In the genomic region with DNA sequence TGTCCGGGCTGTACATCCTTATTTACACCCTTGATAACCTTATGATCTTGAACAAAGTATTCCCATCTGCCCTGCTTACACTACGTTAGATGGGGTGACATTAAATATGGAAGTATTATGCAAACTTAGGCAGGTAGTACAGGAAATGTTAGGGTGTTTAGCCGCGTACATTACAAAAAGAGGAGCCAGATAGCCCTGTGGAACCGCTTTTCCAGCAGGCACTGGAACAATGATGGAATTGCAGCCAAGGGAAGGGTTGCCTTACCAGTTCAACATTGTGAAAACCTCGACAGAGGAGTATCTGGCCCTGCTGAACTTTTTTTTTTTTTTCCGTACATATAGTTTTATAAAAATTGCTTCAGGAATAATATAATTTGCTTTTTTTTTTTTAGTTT, we compare ENCODE assay signal across 7 mouse cellular contexts. TPM values are rescaled to one million over a fixed set of nuclear protein-coding genes. Genes with fewer than 3 reads are reported as not detected.
A peak's percentile ranks its signal among the peaks of the same experiment; 100 is the strongest.
DNase-seq lines count a peak whose midpoint lies in the region; ATAC-seq and TF ChIP-seq lines count a peak whose summit lies in the region.

No protein-coding gene starts in this region.

- H3K4me2 ChIP-seq in forebrain, embryonic 13.5 days: peak overlapping the region; percentile 95
- H3K4me2 ChIP-seq in liver, embryonic 12.5 days: peak overlapping the region; percentile 93
- H3K4me2 ChIP-seq in stomach, postnatal 0 days (replicated peaks; ENCODE audit: low read depth): peak overlapping the region; percentile 98

- TF ChIP-seq CTCF in testis, adult 2 months (IDR thresholded peaks at IDR 0.05; ENCODE audit: control insufficient read depth, insufficient read depth, insufficient replicate concordance, low read depth, low read length): no peak
- no peak for TF ChIP-seq CTCF in stomach, postnatal 0 days (IDR thresholded peaks at IDR 0.05; ENCODE audit: low read depth)

- 19% methylated on average over 7 of the region's 7 CpGs for WGBS in forebrain, embryonic 13.5 days
- WGBS in liver, embryonic 12.5 days (ENCODE audit: insufficient replicate concordance): 10% methylated on average over 7 of the region's 7 CpGs
- 14% methylated on average over 7 of the region's 7 CpGs for WGBS in stomach, postnatal 0 days

- H3K4me3 ChIP-seq in testis, adult 2 months (ENCODE audit: control insufficient read depth, low read depth, low read length): peak overlapping the region; percentile 100
- H3K4me3 ChIP-seq in forebrain, embryonic 13.5 days: peak overlapping the region; percentile 96
- peak overlapping the region; percentile 94 for H3K4me3 ChIP-seq in liver, embryonic 12.5 days
- peak overlapping the region; percentile 77 for H3K4me3 ChIP-seq in stomach, postnatal 0 days (ENCODE audit: low read depth, low read length)

- H3K9ac ChIP-seq in forebrain, embryonic 13.5 days: peak overlapping the region; percentile 79
- H3K9ac ChIP-seq in liver, embryonic 12.5 days: peak overlapping the region; percentile 84
- H3K9ac ChIP-seq in stomach, postnatal 0 days (ENCODE audit: low read length): peak overlapping the region; percentile 80

- peaks cover 7% of the 10 kb centered on the region for H3K4me1 ChIP-seq in testis, adult 2 months (ENCODE audit: control insufficient read depth, insufficient read depth, low read length)
- peaks cover 13% of the 10 kb centered on the region for H3K4me1 ChIP-seq in forebrain, embryonic 13.5 days
- H3K4me1 ChIP-seq in liver, embryonic 12.5 days: peaks cover 17% of the 10 kb centered on the region
- H3K4me1 ChIP-seq in stomach, postnatal 0 days (replicated peaks; ENCODE audit: control insufficient read depth, insufficient read depth): 0 out of 2 replicates have a peak, but pooled peaks cover 3% of the 10 kb centered on the region

- H3K27me3 ChIP-seq in testis, adult 2 months (ENCODE audit: control insufficient read depth, insufficient read depth, low read length): no peaks in the 10 kb centered on the region
- H3K27me3 ChIP-seq in forebrain, embryonic 13.5 days: no peaks in the 10 kb centered on the region
- H3K27me3 ChIP-seq in liver, embryonic 12.5 days (replicated peaks): no peaks in the 10 kb centered on the region
- H3K27me3 ChIP-seq in stomach, postnatal 0 days (ENCODE audit: control insufficient read depth, insufficient read depth, low read length): no peaks in the 10 kb centered on the region

- DNase-seq in testis, postnatal 10 days (ENCODE audit: low spot score): no peak
- no peak for DNase-seq in stomach, postnatal 0 days (ENCODE audit: low spot score)
- no peak for DNase-seq in thymus, postnatal 4 days
- DNase-seq in spleen, adult 12 weeks (ENCODE audit: low spot score): no peak

- no peak overlapping the region for H3K27ac ChIP-seq in testis, adult 2 months (ENCODE audit: control insufficient read depth, insufficient read depth, low read depth, low read length)
- H3K27ac ChIP-seq in forebrain, embryonic 13.5 days: no peak overlapping the region
- H3K27ac ChIP-seq in liver, embryonic 12.5 days: peak overlapping the region; percentile 78
- H3K27ac ChIP-seq in stomach, postnatal 0 days (replicated peaks): peak overlapping the region; percentile 86

- no peak for ATAC-seq in forebrain, embryonic 13.5 days
- ATAC-seq in liver, embryonic 12.5 days: no peak
- ATAC-seq in stomach, postnatal 0 days (ENCODE audit: low FRiP score, low TSS enrichment): no peak

- TF ChIP-seq EP300 in stomach, postnatal 0 days (optimal IDR thresholded peaks at IDR 0.05): peak; percentile 82

- H3K36me3 ChIP-seq in testis, adult 2 months (ENCODE audit: control insufficient read depth, insufficient read depth, low read length): no peaks in the 10 kb centered on the region
- peaks cover 11% of the 10 kb centered on the region; the same call in 1 of the 2 replicates for H3K36me3 ChIP-seq in forebrain, embryonic 13.5 days (ENCODE audit: poor library complexity, severe bottlenecking)
- H3K36me3 ChIP-seq in liver, embryonic 12.5 days: peaks cover 16% of the 10 kb centered on the region
- no peaks in the 10 kb centered on the region for H3K36me3 ChIP-seq in stomach, postnatal 0 days (ENCODE audit: control insufficient read depth, insufficient read depth, low read length)

- TF ChIP-seq POLR2A in testis, adult 2 months (IDR thresholded peaks at IDR 0.05; ENCODE audit: control insufficient read depth, low read depth, low read length): no peak

- no peaks in the 10 kb centered on the region for H3K9me3 ChIP-seq in forebrain, embryonic 13.5 days (replicated peaks)
- H3K9me3 ChIP-seq in liver, embryonic 12.5 days (replicated peaks): no peaks in the 10 kb centered on the region
- H3K9me3 ChIP-seq in stomach, postnatal 0 days (ENCODE audit: control insufficient read depth, low read length): no peaks in the 10 kb centered on the region

RNA-seq across cellular contexts. Expression of a gene that starts 0.7 kb away (rescaled TPM):
- 2.4 and 3.2 TPM in 2 replicates for polyA plus RNA-seq in testis, adult 2 months (2012; rRNA removed)
- polyA plus RNA-seq in forebrain, embryonic 13.5 days (2015; fragmentation: Nextera tagmentation; extraction: Ambion mirVana): 20.8 and 25.5 TPM in 2 replicates
- 7.7 and 8.4 TPM in 2 replicates for polyA plus RNA-seq in liver, embryonic 12.5 days (2016; fragmentation: Nextera tagmentation; extraction: Ambion mirVana)
- polyA plus RNA-seq in stomach, postnatal 0 days (2015; fragmentation: Nextera tagmentation; extraction: Ambion mirVana): 328 and 372 TPM in 2 replicates

RNA-seq across cellular contexts. Expression of a gene that starts 0.7 kb away (rescaled TPM):
- 11.5 and 11.7 TPM in 2 replicates for polyA plus RNA-seq in testis, adult 2 months (2012; rRNA removed)
- polyA plus RNA-seq in forebrain, embryonic 13.5 days (2015; fragmentation: Nextera tagmentation; extraction: Ambion mirVana): 55.6 and 59.8 TPM in 2 replicates
- polyA plus RNA-seq in liver, embryonic 12.5 days (2016; fragmentation: Nextera tagmentation; extraction: Ambion mirVana): 21.2 and 22.9 TPM in 2 replicates
- 42.9 and 43.8 TPM in 2 replicates for polyA plus RNA-seq in stomach, postnatal 0 days (2015; fragmentation: Nextera tagmentation; extraction: Ambion mirVana)

RNA-seq across cellular contexts. Expression of a gene that starts 37.3 kb away (rescaled TPM):
- polyA plus RNA-seq in testis, adult 2 months (2012; rRNA removed): 2,170 and 2,532 TPM in 2 replicates
- polyA plus RNA-seq in forebrain, embryonic 13.5 days (2015; fragmentation: Nextera tagmentation; extraction: Ambion mirVana): 0.89 TPM in 1 of 2 replicates, not detected in the other
- 0.25 and 0.52 TPM in 2 replicates for polyA plus RNA-seq in liver, embryonic 12.5 days (2016; fragmentation: Nextera tagmentation; extraction: Ambion mirVana)
- 4.0 and 4.7 TPM in 2 replicates for polyA plus RNA-seq in stomach, postnatal 0 days (2015; fragmentation: Nextera tagmentation; extraction: Ambion mirVana)

RNA-seq across cellular contexts. Expression of a gene that starts 37.3 kb away (rescaled TPM):
- polyA plus RNA-seq in testis, adult 2 months (2012; rRNA removed): 39.6 and 40.8 TPM in 2 replicates
- 18.3 and 29.0 TPM in 2 replicates for polyA plus RNA-seq in forebrain, embryonic 13.5 days (2015; fragmentation: Nextera tagmentation; extraction: Ambion mirVana)
- polyA plus RNA-seq in liver, embryonic 12.5 days (2016; fragmentation: Nextera tagmentation; extraction: Ambion mirVana): 32.3 and 33.0 TPM in 2 replicates
- 18.5 and 21.9 TPM in 2 replicates for polyA plus RNA-seq in stomach, postnatal 0 days (2015; fragmentation: Nextera tagmentation; extraction: Ambion mirVana)

Comparison
In these comparisons a context has a peak if more than half of its experiments do, and no peak if none do; other contexts are left out.
1. H3K27ac ChIP-seq: peak in liver, embryonic 12.5 days (single experiment) and stomach, postnatal 0 days (single experiment); none in testis, adult 2 months (single experiment) and forebrain, embryonic 13.5 days (single experiment).
2. RNA of a gene that starts 0.7 kb away (polyA plus RNA-seq): 328 to 372 TPM in stomach, postnatal 0 days; 20.8 to 25.5 TPM in forebrain, embryonic 13.5 days, 7.7 to 8.4 TPM in liver, embryonic 12.5 days and 2.4 to 3.2 TPM in testis, adult 2 months; every median in the first group is over 10 times any median in the second.
3. RNA of a gene that starts 37.3 kb away (polyA plus RNA-seq): 2,170 to 2,532 TPM in testis, adult 2 months; 4.0 to 4.7 TPM in stomach, postnatal 0 days, 0.25 to 0.52 TPM in liver, embryonic 12.5 days and 0.89 TPM in forebrain, embryonic 13.5 days; every median in the first group is over 100 times any median in the second.
4. Peak in every context shown above with its lines, with median percentiles within 50 percentile points of each other: H3K4me3 ChIP-seq, H3K4me2 ChIP-seq and H3K9ac ChIP-seq.